ENCODE assay signal across 34 mouse cellular contexts in the genomic region with DNA sequence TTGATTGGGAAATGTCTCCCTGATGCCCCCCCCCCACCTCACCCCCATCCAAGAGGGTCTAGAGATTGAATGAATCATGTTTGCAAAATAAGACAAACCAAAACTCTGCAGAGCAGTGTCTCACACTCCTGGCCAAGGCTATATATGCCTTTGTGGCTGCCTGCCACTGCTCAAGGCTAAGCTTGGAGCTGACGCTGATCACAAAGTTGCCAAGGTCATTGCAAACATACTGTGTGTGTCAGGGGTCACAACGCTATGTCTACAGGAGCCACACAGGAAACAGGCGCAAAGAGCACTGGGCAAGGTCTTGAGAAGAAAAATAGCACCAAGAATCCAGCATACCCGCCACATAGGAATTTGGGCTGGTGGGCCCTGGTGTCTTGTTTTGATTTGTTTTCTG. TPM values are rescaled to one million over a fixed set of nuclear protein-coding genes. Genes with fewer than 3 reads are reported as not detected.
DNase-seq lines count a peak whose midpoint lies in the region; ATAC-seq lines count a peak whose summit lies in the region.
"Had no signal": no experiment of that assay in that cellular context is flagged by ENCODE, and none has a peak within 500 bp of the region (broad histone marks: within the 10 kb centered on the region; RNA-seq: fewer than 3 reads in every experiment).

No protein-coding gene starts in this region.

- no peaks in the 10 kb centered on the region for H3K9me3 ChIP-seq in heart, embryonic 11.5 days (replicated peaks; ENCODE audit: control insufficient read depth, low read length)
- H3K9me3 ChIP-seq: kidney, embryonic 15.5 days; limb, embryonic 12.5 days; liver, embryonic 13.5 days had no signal

- no peak overlapping the region for H3K9ac ChIP-seq in heart, embryonic 11.5 days (ENCODE audit: low read depth, low read length)
- H3K9ac ChIP-seq: kidney, embryonic 15.5 days; limb, embryonic 12.5 days; liver, embryonic 13.5 days had no signal

- H3K4me1 ChIP-seq in heart, embryonic 11.5 days (ENCODE audit: control insufficient read depth, insufficient read depth, low read length) = peaks cover 7% of the 10 kb centered on the region
- H3K4me1 ChIP-seq: limb, embryonic 12.5 days; liver, embryonic 13.5 days had no signal

- WGBS in heart, embryonic 11.5 days (ENCODE audit: insufficient replicate concordance) = 58% methylated on average over 4 of the region's 4 CpGs

- no peak overlapping the region for H3K4me3 ChIP-seq in heart, embryonic 11.5 days (ENCODE audit: low read depth, low read length)
- H3K4me3 ChIP-seq: kidney, embryonic 15.5 days; left cerebral cortex, adult 2 months; limb, embryonic 12.5 days; liver, embryonic 13.5 days had no signal

- no peak for ATAC-seq in heart, embryonic 11.5 days (replicated peaks; ENCODE audit: insufficient number of reproducible peaks, low FRiP score, low TSS enrichment)
- ATAC-seq: Patski had no signal

- H3K27ac ChIP-seq in heart, embryonic 11.5 days (ENCODE audit: low read depth, low read length) = no peak overlapping the region
- H3K27ac ChIP-seq: kidney, embryonic 15.5 days; left cerebral cortex, adult 2 months; limb, embryonic 12.5 days; liver, embryonic 13.5 days had no signal

- peak; percentile 82 to 88 for DNase-seq in adrenal gland, adult (ENCODE audit: inconsistent age in 2 of 2, low spot score in 1 of 2)
- no peak for DNase-seq in adrenal gland, postnatal 4 days (ENCODE audit: low spot score in 2 of 2)
- DNase-seq in heart, postnatal 4 days = peak; percentile 24
- DNase-seq in 416B (ENCODE audit: low read depth) = peak; percentile 14
- DNase-seq in adrenal gland, postnatal 25 days = peak; percentile 54
- no peak for DNase-seq in B cell, adult 2 months
- no peak for DNase-seq in frontal cortex, postnatal 25 days (ENCODE audit: low spot score in 2 of 2)
- DNase-seq: cerebellum, adult 8-10 months; cerebellum, postnatal 25 days; gastrocnemius, postnatal 25 days; heart, adult 18-20 months; kidney, adult 18-20 months; kidney, postnatal 25 days; liver, embryonic 13.5 days; lung, adult 2 months; lung, postnatal 10 days; midbrain, embryonic 14.5 days; right cerebral cortex, postnatal 4 days; thymus, adult 2 months; thymus, postnatal 36 days had no signal

- H3K36me3 ChIP-seq in heart, embryonic 11.5 days (ENCODE audit: control insufficient read depth, insufficient read depth, low read length) = no peaks in the 10 kb centered on the region
- H3K36me3 ChIP-seq: kidney, embryonic 15.5 days; limb, embryonic 12.5 days; liver, embryonic 13.5 days had no signal

- peaks cover 2% of the 10 kb centered on the region; the same call in 1 of the 2 replicates for H3K27me3 ChIP-seq in heart, embryonic 11.5 days (ENCODE audit: control insufficient read depth, insufficient read depth, low read length)
- H3K27me3 ChIP-seq: liver, embryonic 13.5 days had no signal

- no peak overlapping the region for H3K4me2 ChIP-seq in heart, embryonic 11.5 days
- H3K4me2 ChIP-seq: kidney, embryonic 15.5 days; limb, embryonic 12.5 days; liver, embryonic 13.5 days had no signal

RNA-seq across cellular contexts. Expression of a gene that starts 12.7 kb away (rescaled TPM):
- 10 to 100 TPM; 12.4 to 17.6 TPM for total RNA-seq in adrenal gland, postnatal 4 days (2021)
- 10 to 100 TPM; 26.9 to 28.3 TPM for total RNA-seq in heart, postnatal 4 days (2021)
- polyA plus RNA-seq in heart, embryonic 11.5 days (2014; fragmentation: Nextera tagmentation; extraction: Ambion mirVana) = 6.2 and 6.7 TPM in 2 replicates
- total RNA-seq in adrenal gland, postnatal 25 days (2021) = 3.8 and 4.0 TPM in 2 replicates
- total RNA-seq: MEL; monocyte, adult 5-6 weeks had no signal
- polyA plus RNA-seq: Patski had no signal

RNA-seq across cellular contexts. Expression of a gene that starts 19.3 kb away (rescaled TPM):
- 10 to 100 TPM; 15.3 to 15.7 TPM for total RNA-seq in adrenal gland, postnatal 4 days (2021)
- total RNA-seq in heart, postnatal 4 days (2021) = 10 to 100 TPM; 21.3 to 24.6 TPM
- polyA plus RNA-seq in heart, embryonic 11.5 days (2014; fragmentation: Nextera tagmentation; extraction: Ambion mirVana) = 0.37 and 0.39 TPM in 2 replicates
- 42.0 and 42.8 TPM in 2 replicates for total RNA-seq in adrenal gland, postnatal 25 days (2021)
- total RNA-seq: MEL; monocyte, adult 5-6 weeks had no signal
- polyA plus RNA-seq: embryonic facial prominence, embryonic 11.5 days; forebrain, embryonic 14.5 days; hindbrain, embryonic 11.5 days; intestine, embryonic 14.5 days; limb, embryonic 12.5 days; liver, embryonic 13.5 days; midbrain, embryonic 14.5 days; neural tube, embryonic 14.5 days; Patski; spleen, adult 2 months had no signal

RNA-seq across cellular contexts. Expression of a gene that starts 37.6 kb away (rescaled TPM):
- 1 to 10 TPM; 3.1 to 5.5 TPM for total RNA-seq in adrenal gland, postnatal 4 days (2021)
- total RNA-seq in heart, postnatal 4 days (2021) = under 1 TPM; 0.26 to 0.54 TPM
- 1.9 and 2.4 TPM in 2 replicates for polyA plus RNA-seq in heart, embryonic 11.5 days (2014; fragmentation: Nextera tagmentation; extraction: Ambion mirVana)
- total RNA-seq in adrenal gland, postnatal 25 days (2021) = 2.0 and 3.6 TPM in 2 replicates
- total RNA-seq: gastrocnemius, adult 18-20 months; MEL; monocyte, adult 5-6 weeks had no signal
- polyA plus RNA-seq: liver, embryonic 13.5 days; Patski; spleen, adult 2 months had no signal

RNA-seq across cellular contexts. Expression of a gene that starts 41.5 kb away (rescaled TPM):
- 100 to 1,000 TPM; 104 to 119 TPM for total RNA-seq in adrenal gland, postnatal 4 days (2021)
- total RNA-seq in heart, postnatal 4 days (2021) = 100 to 1,000 TPM; 246 to 255 TPM
- 64.9 and 83.5 TPM in 2 replicates for polyA plus RNA-seq in heart, embryonic 11.5 days (2014; fragmentation: Nextera tagmentation; extraction: Ambion mirVana)
- total RNA-seq in adrenal gland, postnatal 25 days (2021) = 97.7 and 112 TPM in 2 replicates

Comparison
In these comparisons a context has a peak if more than half of its experiments do, and no peak if none do; other contexts are left out.
1. DNase-seq: peak in adrenal gland, adult (2 of 2), heart, postnatal 4 days (single experiment), 416B (single experiment) and adrenal gland, postnatal 25 days (single experiment); none in adrenal gland, postnatal 4 days (0 of 2), B cell, adult 2 months (0 of 2) and frontal cortex, postnatal 25 days (0 of 2).